Mouse (Mus musculus) cerebellum, adult 2 months (tissue): Measurements from ENCODE around the gene Dhx40. TPM values are rescaled to one million over a fixed set of nuclear protein-coding genes. Genes with fewer than 3 reads are reported as not detected.

Source experiments
- DNase-seq, 2 experiments: peaks; one replicate each; pipeline ENCODE4 v3.0.0; 2021
- H3K27ac ChIP-seq: fragments of 200-500 bp; 2 replicates; pipeline ENCODE4 v1.5.1; 2012; ENCODE audit warnings: low read length, control low read depth, inconsistent platforms; ENCODE audit not compliant: insufficient read depth
- H3K27me3 ChIP-seq: fragments of 200-500 bp; 2 replicates; pipeline ENCODE4 v1.6.1; 2012; ENCODE audit warnings: inconsistent platforms, mild to moderate bottlenecking, low read length, moderate library complexity; ENCODE audit not compliant: control insufficient read depth, insufficient read depth
- H3K4me1 ChIP-seq: fragments of 200-500 bp; 2 replicates; pipeline ENCODE4 v1.6.1; 2011; ENCODE audit warnings: low read length; ENCODE audit not compliant: control insufficient read depth, insufficient read depth
- H3K4me3 ChIP-seq: fragments of 200-500 bp; replicated peaks from 2 replicates; pipeline ENCODE3; 2011; ENCODE audit warnings: mild to moderate bottlenecking, low read depth, low read length, control low read depth; ENCODE audit not compliant: insufficient read depth
- CTCF ChIP-seq: fragments of 200-500 bp; IDR thresholded peaks from 2 replicates; pipeline ENCODE4 v1.5.1; 2011; ENCODE audit warnings: low read depth, mild to moderate bottlenecking, control low read depth, low read length, moderate library complexity, borderline replicate concordance; ENCODE audit not compliant: insufficient read depth
- POLR2A ChIP-seq: fragments of 200-500 bp; IDR thresholded peaks from 2 replicates; pipeline ENCODE4 v1.6.1; 2011; ENCODE audit warnings: low read length, control low read depth, borderline replicate concordance; ENCODE audit not compliant: insufficient read depth
- WGBS: fragments of 180-500 bp; shearing (Covaris S2); methylation state at CpG from one replicate; pipeline ENCODE4 v1.1.7; 2018; 5-methylcytosine and 5-hydroxymethylcytosine counted together
- polyA plus RNA-seq: library from polyadenylated mRNA; depleted of rRNA; stranded (reverse); fragments of >200 nt; gene quantifications from 2 replicates; pipeline ENCODE4 v1.2.3, GENCODE M21; 2012

Dhx40 gene
- polyA plus RNA-seq, 1 experiment: 12.4 TPM

DNA sequence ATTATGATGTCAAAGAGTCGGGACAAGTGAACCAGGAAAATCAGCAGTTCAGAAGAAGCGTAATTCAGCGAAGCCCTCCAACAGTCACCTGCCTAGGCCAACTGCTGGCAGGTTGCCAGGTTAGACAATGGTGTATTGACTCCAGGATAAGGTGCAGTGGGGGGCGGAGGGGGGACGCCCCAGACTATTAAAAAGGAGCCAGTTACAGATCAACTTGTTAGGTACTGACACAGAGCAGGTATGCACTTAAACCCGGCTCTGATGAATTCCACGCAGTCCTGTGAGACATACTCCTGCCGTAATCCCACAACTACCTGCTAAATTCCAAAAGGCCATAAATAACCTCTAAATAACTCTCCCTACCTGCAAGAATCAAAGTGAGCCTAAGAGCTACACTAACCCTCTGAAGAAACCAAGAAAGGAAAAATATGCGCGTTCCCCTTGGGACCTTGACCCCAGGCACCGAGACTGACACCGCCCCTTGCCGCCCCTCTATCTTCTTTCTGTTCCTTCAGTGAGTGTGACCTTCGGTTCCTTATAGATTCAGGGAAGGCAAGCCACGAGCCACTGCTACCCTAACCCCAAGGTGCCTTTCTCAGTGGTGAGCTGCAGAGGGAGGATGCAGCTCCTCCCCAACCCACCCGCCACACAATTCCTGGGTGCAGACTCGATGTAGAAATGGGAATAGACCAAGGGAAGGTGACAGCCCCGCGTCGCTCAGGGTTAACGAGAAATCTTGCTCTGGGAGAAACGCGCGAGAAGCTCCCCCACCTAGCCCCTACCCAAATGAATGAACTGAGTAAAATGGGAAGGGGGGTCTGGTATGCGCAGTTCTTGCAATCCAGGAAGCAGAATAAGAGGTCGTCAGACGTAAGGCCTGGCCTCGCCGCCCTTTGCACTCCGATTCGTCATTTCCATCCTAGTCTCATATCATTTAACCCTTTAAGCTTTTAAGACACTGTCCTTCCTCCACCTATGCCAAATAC is 51.1 kb downstream of the Dhx40 start:
- Histone ChIP-seq H3K27me3 (no peaks in the 10 kb centered on the region), H3K4me3 (peak overlapping the region; percentile 89), H3K27ac (peak overlapping the region; percentile 87), H3K4me1 (no peaks in the 10 kb centered on the region; the same call in 1 of the 2 replicates)
- no peak for TF ChIP-seq POLR2A
- TF ChIP-seq CTCF: no peak
- WGBS: under 1% methylated on average over 31 of the region's 31 CpGs
- DNase-seq: peak; percentile 62 to 63

DNA sequence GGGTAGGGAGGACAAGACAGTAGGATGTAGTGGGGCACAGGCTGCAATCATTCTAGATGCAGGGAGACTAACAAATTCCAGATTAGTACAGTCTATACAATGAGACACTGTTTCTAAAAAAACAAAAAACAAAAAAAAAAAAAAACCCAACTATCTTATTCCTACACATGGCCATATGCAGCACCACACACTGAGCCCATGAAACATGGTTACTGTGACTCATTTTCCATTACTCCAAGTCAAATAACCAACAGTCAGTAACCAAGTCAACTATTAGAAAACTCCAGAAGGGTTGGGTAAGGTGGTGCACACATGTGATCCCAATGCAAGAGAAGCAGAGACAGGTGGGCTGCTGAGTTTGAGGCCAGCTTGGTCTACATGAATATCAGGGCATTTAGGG is 55.1 kb downstream of the Dhx40 start:
- TF ChIP-seq POLR2A (no peak), CTCF (no peak)
- H3K27me3 ChIP-seq: no peaks in the 10 kb centered on the region
- H3K27ac ChIP-seq: no peak overlapping the region
- DNase-seq: no peak
- H3K4me3 ChIP-seq: no peak overlapping the region
- no peaks in the 10 kb centered on the region; the same call in 1 of the 2 replicates for H3K4me1 ChIP-seq

GRCm38 (mm10) chr11:86751010-86751409 is 56.5 kb downstream of the Dhx40 start:
- Histone ChIP-seq H3K4me1 (no peaks in the 10 kb centered on the region; the same call in 1 of the 2 replicates), H3K4me3 (no peak overlapping the region), H3K27ac (no peak overlapping the region), H3K27me3 (no peaks in the 10 kb centered on the region)
- WGBS: 17% methylated on average over 1 of the region's 1 CpGs
- DNase-seq: peak in 1 of 2 experiments; percentile 33
- no peak for TF ChIP-seq CTCF
- no peak for TF ChIP-seq POLR2A

GRCm38 (mm10) chr11:86749776-86750423 is 57.6 kb downstream of the Dhx40 start:
- peak in 1 of 2 experiments; percentile 60 for DNase-seq
- WGBS: 3% methylated on average over 3 of the region's 3 CpGs
- TF ChIP-seq POLR2A: no peak
- TF ChIP-seq CTCF: no peak
- Histone ChIP-seq H3K4me1 (peaks cover 8% of the 10 kb centered on the region; the same call in 1 of the 2 replicates), H3K27ac (no peak overlapping the region), H3K27me3 (no peaks in the 10 kb centered on the region), H3K4me3 (no peak overlapping the region)

- no peaks in the 10 kb centered on the region for H3K27me3 ChIP-seq
- no peak overlapping the region for H3K4me3 ChIP-seq
- no peak for TF ChIP-seq POLR2A
- TF ChIP-seq CTCF: no peak
- H3K4me1 ChIP-seq: peaks cover 8% of the 10 kb centered on the region; the same call in 1 of the 2 replicates
- WGBS: 51% methylated on average over 3 of the region's 3 CpGs
- no peak for DNase-seq
- H3K27ac ChIP-seq: no peak overlapping the region
Observed at GRCm38 (mm10) chr11:86745634-86746404, 61.7 kb downstream of the Dhx40 start.

GRCm38 (mm10) chr11:86742605-86743004 is 64.9 kb downstream of the Dhx40 start:
- H3K4me1 ChIP-seq: peaks cover 8% of the 10 kb centered on the region; the same call in 1 of the 2 replicates

GRCm38 (mm10) chr11:86741505-86741904 is 66.0 kb downstream of the Dhx40 start:
- 91% methylated on average over 5 of the region's 5 CpGs for WGBS

More at GRCm38 (mm10) chr11:86742605-86743004, 64.9 kb downstream of the Dhx40 start:
- DNase-seq: no peak
- Histone ChIP-seq H3K27me3 (no peaks in the 10 kb centered on the region), H3K27ac (no peak overlapping the region), H3K4me3 (no peak overlapping the region)
- TF ChIP-seq CTCF (no peak), POLR2A (no peak)
- WGBS: 37% methylated on average over 2 of the region's 2 CpGs

More at GRCm38 (mm10) chr11:86741505-86741904, 66.0 kb downstream of the Dhx40 start:
- DNase-seq: no peak
- TF ChIP-seq POLR2A: no peak
- no peak for TF ChIP-seq CTCF
- H3K27me3 ChIP-seq: no peaks in the 10 kb centered on the region
- H3K4me3 ChIP-seq: no peak overlapping the region
- H3K27ac ChIP-seq: no peak overlapping the region
- peaks cover 8% of the 10 kb centered on the region; the same call in 1 of the 2 replicates for H3K4me1 ChIP-seq
